Mouse (Mus musculus): ENCODE measurements around the gene Tanc1. TPM values are rescaled to one million over a fixed set of nuclear protein-coding genes. Genes with fewer than 3 reads are reported as not detected.

The Tanc1 gene
- polyA plus RNA-seq, 1 experiment from 2014 or later, result 52.3 TPM

GRCm38 (mm10) chr2:59642722-59643121, 30.9 kb downstream of the Tanc1 start:
- no peak overlapping the region for H3K4me2 ChIP-seq (replicated peaks; ENCODE audit: low read depth, low read length)
- H3K9ac ChIP-seq (replicated peaks; ENCODE audit: low read length), result no peak overlapping the region
- no peaks in the 10 kb centered on the region for H3K9me3 ChIP-seq (ENCODE audit: low read length)
- H3K4me1 ChIP-seq (ENCODE audit: insufficient read depth, low read length), result peaks cover 50% of the 10 kb centered on the region
- H3K27ac ChIP-seq (ENCODE audit: low read length), result 0 out of 2 replicates have a peak overlapping the region, but pooled peaks have one; percentile 17
- H3K4me3 ChIP-seq (ENCODE audit: low read length), result no peak overlapping the region
- H3K36me3 ChIP-seq (ENCODE audit: insufficient read depth, low read length), result no peaks in the 10 kb centered on the region
- 70% methylated on average over 8 of the region's 8 CpGs for WGBS
- no peaks in the 10 kb centered on the region for H3K27me3 ChIP-seq (ENCODE audit: insufficient read depth, low read length)
- no peak for ATAC-seq (ENCODE audit: low FRiP score, low TSS enrichment)

- no peaks in the 10 kb centered on the region for H3K27me3 ChIP-seq (ENCODE audit: insufficient read depth, low read length)
- WGBS, result 39% methylated on average over 5 of the region's 5 CpGs
- no peaks in the 10 kb centered on the region for H3K36me3 ChIP-seq (ENCODE audit: insufficient read depth, low read length)
- no peak overlapping the region for H3K4me2 ChIP-seq (replicated peaks; ENCODE audit: low read depth, low read length)
- H3K27ac ChIP-seq (ENCODE audit: low read length), result no peak overlapping the region
- peaks cover 64% of the 10 kb centered on the region for H3K4me1 ChIP-seq (ENCODE audit: insufficient read depth, low read length)
- no peak overlapping the region for H3K4me3 ChIP-seq (ENCODE audit: low read length)
- ATAC-seq (ENCODE audit: low FRiP score, low TSS enrichment), result no peak; the same call in 1 of the 2 replicates
- no peak overlapping the region; the same call in 1 of the 2 replicates for H3K9ac ChIP-seq (replicated peaks; ENCODE audit: low read length)
- H3K9me3 ChIP-seq (ENCODE audit: low read length), result no peaks in the 10 kb centered on the region
Measured at GRCm38 (mm10) chr2:59644816-59645215, 33.0 kb downstream of the Tanc1 start.

GRCm38 (mm10) chr2:59645515-59645914, 33.7 kb downstream of the Tanc1 start:
- Histone ChIP-seq H3K9me3 (ENCODE audit: low read length) (no peaks in the 10 kb centered on the region), H3K36me3 (ENCODE audit: insufficient read depth, low read length) (no peaks in the 10 kb centered on the region), H3K9ac (replicated peaks; ENCODE audit: low read length) (no peak overlapping the region), H3K4me1 (ENCODE audit: insufficient read depth, low read length) (peaks cover 64% of the 10 kb centered on the region), H3K27me3 (ENCODE audit: insufficient read depth, low read length) (no peaks in the 10 kb centered on the region), H3K27ac (ENCODE audit: low read length) (0 out of 2 replicates have a peak overlapping the region, but pooled peaks have one; percentile 17), H3K4me2 (replicated peaks; ENCODE audit: low read depth, low read length) (no peak overlapping the region), H3K4me3 (ENCODE audit: low read length) (no peak overlapping the region)
- 61% methylated on average over 3 of the region's 3 CpGs for WGBS
- no peak for ATAC-seq (ENCODE audit: low FRiP score, low TSS enrichment)

- 68% methylated on average over 20 of the region's 20 CpGs for WGBS
- no peak overlapping the region for H3K9ac ChIP-seq (replicated peaks; ENCODE audit: low read length)
- no peak overlapping the region for H3K4me3 ChIP-seq (ENCODE audit: low read length)
- no peak overlapping the region for H3K27ac ChIP-seq (ENCODE audit: low read length)
- no peaks in the 10 kb centered on the region; the same call in 1 of the 2 replicates for H3K36me3 ChIP-seq (ENCODE audit: insufficient read depth, low read length)
- no peaks in the 10 kb centered on the region for H3K27me3 ChIP-seq (ENCODE audit: insufficient read depth, low read length)
- H3K4me2 ChIP-seq (replicated peaks; ENCODE audit: low read depth, low read length), result no peak overlapping the region
- peaks cover 64% of the 10 kb centered on the region for H3K4me1 ChIP-seq (ENCODE audit: insufficient read depth, low read length)
- no peaks in the 10 kb centered on the region for H3K9me3 ChIP-seq (ENCODE audit: low read length)
- ATAC-seq (ENCODE audit: low FRiP score, low TSS enrichment), result no peak
Measured at GRCm38 (mm10) chr2:59646740-59647390, 35.0 kb downstream of the Tanc1 start.

- Histone ChIP-seq H3K36me3 (ENCODE audit: insufficient read depth, low read length) (no peaks in the 10 kb centered on the region; the same call in 1 of the 2 replicates), H3K4me3 (ENCODE audit: low read length) (no peak overlapping the region), H3K27me3 (ENCODE audit: insufficient read depth, low read length) (no peaks in the 10 kb centered on the region), H3K4me2 (replicated peaks; ENCODE audit: low read depth, low read length) (no peak overlapping the region), H3K27ac (ENCODE audit: low read length) (no peak overlapping the region), H3K4me1 (ENCODE audit: insufficient read depth, low read length) (peaks cover 56% of the 10 kb centered on the region), H3K9me3 (ENCODE audit: low read length) (no peaks in the 10 kb centered on the region), H3K9ac (replicated peaks; ENCODE audit: low read length) (0 out of 2 replicates have a peak overlapping the region, but pooled peaks have one; percentile 8)
- WGBS, result 43% methylated on average over 12 of the region's 12 CpGs
- ATAC-seq (ENCODE audit: low FRiP score, low TSS enrichment), result no peak
Measured at GRCm38 (mm10) chr2:59648444-59648843, 36.6 kb downstream of the Tanc1 start.

- H3K9ac ChIP-seq (replicated peaks; ENCODE audit: low read length), result no peak overlapping the region
- no peaks in the 10 kb centered on the region for H3K27me3 ChIP-seq (ENCODE audit: insufficient read depth, low read length)
- WGBS, result 92% methylated on average over 8 of the region's 8 CpGs
- no peak overlapping the region for H3K4me3 ChIP-seq (ENCODE audit: low read length)
- peaks cover 45% of the 10 kb centered on the region for H3K4me1 ChIP-seq (ENCODE audit: insufficient read depth, low read length)
- H3K27ac ChIP-seq (ENCODE audit: low read length), result no peak overlapping the region
- no peaks in the 10 kb centered on the region for H3K9me3 ChIP-seq (ENCODE audit: low read length)
- no peak for ATAC-seq (ENCODE audit: low FRiP score, low TSS enrichment)
- no peak overlapping the region for H3K4me2 ChIP-seq (replicated peaks; ENCODE audit: low read depth, low read length)
- no peaks in the 10 kb centered on the region; the same call in 1 of the 2 replicates for H3K36me3 ChIP-seq (ENCODE audit: insufficient read depth, low read length)
Measured at GRCm38 (mm10) chr2:59651801-59652200, 40.0 kb downstream of the Tanc1 start.

- no peaks in the 10 kb centered on the region; the same call in 1 of the 2 replicates for H3K36me3 ChIP-seq (ENCODE audit: insufficient read depth, low read length)
- no peak overlapping the region for H3K4me3 ChIP-seq (ENCODE audit: low read length)
- no peaks in the 10 kb centered on the region for H3K27me3 ChIP-seq (ENCODE audit: insufficient read depth, low read length)
- no peak for ATAC-seq (ENCODE audit: low FRiP score, low TSS enrichment)
- H3K27ac ChIP-seq (ENCODE audit: low read length), result no peak overlapping the region
- no peak overlapping the region for H3K4me2 ChIP-seq (replicated peaks; ENCODE audit: low read depth, low read length)
- peaks cover 41% of the 10 kb centered on the region for H3K4me1 ChIP-seq (ENCODE audit: insufficient read depth, low read length)
- no peaks in the 10 kb centered on the region for H3K9me3 ChIP-seq (ENCODE audit: low read length)
- 77% methylated on average over 5 of the region's 5 CpGs for WGBS
- H3K9ac ChIP-seq (replicated peaks; ENCODE audit: low read length), result no peak overlapping the region
Measured at GRCm38 (mm10) chr2:59652702-59653101, 40.9 kb downstream of the Tanc1 start.

GRCm38 (mm10) chr2:59653306-59654165, 41.7 kb downstream of the Tanc1 start:
- H3K27me3 ChIP-seq (ENCODE audit: insufficient read depth, low read length), result no peaks in the 10 kb centered on the region
- no peak overlapping the region for H3K4me3 ChIP-seq (ENCODE audit: low read length)
- no peaks in the 10 kb centered on the region; the same call in 1 of the 2 replicates for H3K36me3 ChIP-seq (ENCODE audit: insufficient read depth, low read length)
- H3K4me1 ChIP-seq (ENCODE audit: insufficient read depth, low read length), result peaks cover 34% of the 10 kb centered on the region
- H3K27ac ChIP-seq (ENCODE audit: low read length), result no peak overlapping the region
- no peak overlapping the region for H3K4me2 ChIP-seq (replicated peaks; ENCODE audit: low read depth, low read length)
- H3K9me3 ChIP-seq (ENCODE audit: low read length), result no peaks in the 10 kb centered on the region
- no peak for ATAC-seq (ENCODE audit: low FRiP score, low TSS enrichment)
- no peak overlapping the region for H3K9ac ChIP-seq (replicated peaks; ENCODE audit: low read length)
- 64% methylated on average over 8 of the region's 8 CpGs for WGBS

GRCm38 (mm10) chr2:59655471-59655870, 43.6 kb downstream of the Tanc1 start:
- ATAC-seq (ENCODE audit: low FRiP score, low TSS enrichment), result no peak
- H3K9ac ChIP-seq (replicated peaks; ENCODE audit: low read length), result no peak overlapping the region
- no peak overlapping the region for H3K27ac ChIP-seq (ENCODE audit: low read length)
- H3K4me2 ChIP-seq (replicated peaks; ENCODE audit: low read depth, low read length), result no peak overlapping the region
- H3K36me3 ChIP-seq (ENCODE audit: insufficient read depth, low read length), result no peaks in the 10 kb centered on the region; the same call in 1 of the 2 replicates
- WGBS, result 50% methylated on average over 7 of the region's 7 CpGs
- H3K27me3 ChIP-seq (ENCODE audit: insufficient read depth, low read length), result no peaks in the 10 kb centered on the region
- no peak overlapping the region for H3K4me3 ChIP-seq (ENCODE audit: low read length)
- peaks cover 47% of the 10 kb centered on the region for H3K4me1 ChIP-seq (ENCODE audit: insufficient read depth, low read length)
- no peaks in the 10 kb centered on the region for H3K9me3 ChIP-seq (ENCODE audit: low read length)

Data from kidney, embryonic 16.5 days (tissue).